26 mouse cellular contexts compared by ENCODE assay signal in the genomic region with DNA sequence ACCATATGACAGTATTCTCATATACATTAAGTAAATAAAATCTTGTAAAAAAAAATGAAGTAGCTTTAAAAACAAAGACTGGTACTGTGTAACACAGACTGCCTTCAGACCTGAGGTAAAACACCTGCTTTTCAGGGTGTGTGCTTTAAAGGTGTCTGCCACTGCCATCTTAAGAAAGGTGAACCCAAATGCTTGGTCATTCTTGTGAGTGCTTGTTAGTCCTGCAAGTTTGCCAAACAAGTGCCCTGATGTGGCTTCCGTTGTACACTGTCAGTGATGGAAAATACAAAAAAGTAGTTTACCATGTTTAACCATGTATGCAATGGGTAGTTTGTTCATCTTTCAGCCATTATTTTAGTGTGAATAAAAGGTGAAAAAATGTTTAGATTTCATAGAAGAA. TPM values are rescaled to one million over a fixed set of nuclear protein-coding genes. Genes with fewer than 3 reads are reported as not detected.
DNase-seq lines count a peak whose midpoint lies in the region; ATAC-seq and TF ChIP-seq lines count a peak whose summit lies in the region.
"Had no signal": no experiment of that assay in that cellular context is flagged by ENCODE, and none has a peak within 500 bp of the region (broad histone marks: within the 10 kb centered on the region; RNA-seq: fewer than 3 reads in every experiment).

No protein-coding gene starts in this region.

- H3K4me3 ChIP-seq in heart, embryonic 11.5 days (ENCODE audit: low read depth, low read length): no peak overlapping the region
- no peak overlapping the region for H3K4me3 ChIP-seq in CH12.LX (replicated peaks in 1 of 3; ENCODE audit: low read depth in 2 of 3, low read length in 2 of 3, poor library complexity in 1 of 3)
- H3K4me3 ChIP-seq: forebrain, embryonic 12.5 days; forebrain, embryonic 15.5 days; heart, embryonic 13.5 days; hindbrain, embryonic 15.5 days; intestine, embryonic 15.5 days had no signal

- no peak for TF ChIP-seq RAD21 in CH12.LX (IDR thresholded peaks at IDR 0.05; ENCODE audit: low read depth, low read length)

- ATAC-seq in heart, embryonic 11.5 days (replicated peaks; ENCODE audit: insufficient number of reproducible peaks, low FRiP score, low TSS enrichment): no peak
- 0 out of 2 replicates have a peak, but pooled peaks have one; percentile 11 for ATAC-seq in megakaryocyte-erythroid progenitor cell, adult 5-6 weeks (replicated peaks; ENCODE audit: low FRiP score, low TSS enrichment, poor library complexity, severe bottlenecking)
- no peak for ATAC-seq in erythroblast, adult 5-6 weeks (replicated peaks; ENCODE audit: low FRiP score, poor library complexity, severe bottlenecking)
- ATAC-seq: activated CD4-positive, CD25-positive, alpha-beta regulatory T cell, adult 4 months; forebrain, embryonic 15.5 days; intestine, embryonic 15.5 days; Patski had no signal

- peaks cover 42% of the 10 kb centered on the region for H3K79me2 ChIP-seq in CH12.LX (replicated peaks; ENCODE audit: control insufficient read depth, extremely low read depth, insufficient read depth, poor library complexity, severe bottlenecking)

- dilution Hi-C loops in CH12.LX (cut with MboI; ENCODE audit: extremely low pct_ligation_motif_present, extremely low pct_unique_long_range_greater_than_20kb, low sequenced_read_pairs): no loop called here

- no peaks in the 10 kb centered on the region for H3K27me3 ChIP-seq in heart, embryonic 11.5 days (ENCODE audit: control insufficient read depth, insufficient read depth, low read length)
- H3K27me3 ChIP-seq in CH12.LX (replicated peaks): no peaks in the 10 kb centered on the region
- H3K27me3 ChIP-seq: forebrain, embryonic 12.5 days; forebrain, embryonic 15.5 days; heart, embryonic 13.5 days; hindbrain, embryonic 15.5 days; intestine, embryonic 15.5 days; Patski had no signal

- TF ChIP-seq CTCF in CH12.LX (conservative IDR thresholded peaks at IDR 0.05 in 1 of 2, IDR thresholded peaks at IDR 0.05 in 1 of 2; ENCODE audit: low read depth in 2 of 2, low read length in 2 of 2): no peak

- H3K4me2 ChIP-seq in heart, embryonic 11.5 days: no peak overlapping the region
- H3K4me2 ChIP-seq in CH12.LX (ENCODE audit: insufficient read depth, low read depth, poor library complexity, severe bottlenecking): no peak overlapping the region
- H3K4me2 ChIP-seq: forebrain, embryonic 12.5 days; forebrain, embryonic 15.5 days; heart, embryonic 13.5 days; hindbrain, embryonic 15.5 days; intestine, embryonic 15.5 days had no signal

- no peak for TF ChIP-seq POLR2A in CH12.LX (IDR thresholded peaks at IDR 0.05; ENCODE audit: low read depth, low read length)

- TF ChIP-seq EP300 in CH12.LX (IDR thresholded peaks at IDR 0.05; ENCODE audit: low read length): no peak

- peaks cover 53% of the 10 kb centered on the region for H3K36me3 ChIP-seq in heart, embryonic 11.5 days (ENCODE audit: control insufficient read depth, insufficient read depth, low read length)
- H3K36me3 ChIP-seq in CH12.LX (replicated peaks in 1 of 2; ENCODE audit: control insufficient read depth in 1 of 2, insufficient read depth in 1 of 2, low read length in 1 of 2): peaks cover 73 to 86% of the 10 kb centered on the region in 2 experiments

- in situ Hi-C loops in CH12.LX (cut with MboI; ENCODE audit: low pct_ligation_motif_present, low pct_unique_long_range_greater_than_20kb, low sequenced_read_pairs): no loop called here

- H3K27ac ChIP-seq in heart, embryonic 11.5 days (ENCODE audit: low read depth, low read length): no peak overlapping the region
- no peak overlapping the region for H3K27ac ChIP-seq in CH12.LX (ENCODE audit: insufficient read depth, low read depth)
- H3K27ac ChIP-seq: forebrain, embryonic 12.5 days; forebrain, embryonic 15.5 days; heart, embryonic 13.5 days; hindbrain, embryonic 15.5 days; intestine, embryonic 15.5 days had no signal

- 94% methylated on average over 1 of the region's 1 CpGs for WGBS in heart, embryonic 11.5 days (ENCODE audit: insufficient replicate concordance)

- no peaks in the 10 kb centered on the region for H3K9me3 ChIP-seq in heart, embryonic 11.5 days (replicated peaks; ENCODE audit: control insufficient read depth, low read length)
- H3K9me3 ChIP-seq in CH12.LX (replicated peaks; ENCODE audit: low read length): no peaks in the 10 kb centered on the region
- H3K9me3 ChIP-seq: forebrain, embryonic 12.5 days; forebrain, embryonic 15.5 days; heart, embryonic 13.5 days; hindbrain, embryonic 15.5 days; intestine, embryonic 15.5 days had no signal

- H3K9ac ChIP-seq in heart, embryonic 11.5 days (ENCODE audit: low read depth, low read length): no peak overlapping the region
- H3K9ac ChIP-seq in CH12.LX (ENCODE audit: insufficient read depth, low read depth): no peak overlapping the region
- H3K9ac ChIP-seq: forebrain, embryonic 12.5 days; forebrain, embryonic 15.5 days; heart, embryonic 13.5 days; hindbrain, embryonic 15.5 days; intestine, embryonic 15.5 days had no signal

- peak; percentile 55 for DNase-seq in heart, adult 11 months
- no peak for DNase-seq in CH12.LX (ENCODE audit: extremely low read depth)
- peak; percentile 15 for DNase-seq in T-cell, adult 2 months (ENCODE audit: low spot score)
- DNase-seq in frontal cortex, postnatal 10 days (ENCODE audit: low spot score in 2 of 2): no peak
- no peak for DNase-seq in thymus, postnatal 36 days
- DNase-seq: adrenal gland, adult 8-10 months; adrenal gland, postnatal 25 days; cerebellum, adult 11-12 months; cerebellum, adult 8-10 months; cerebellum, postnatal 14 days; gastrocnemius, postnatal 14 days; heart, adult 18-20 months; heart, postnatal 14 days; heart, postnatal 4 days; kidney, adult 11 months had no signal

- no peaks in the 10 kb centered on the region for H3K4me1 ChIP-seq in heart, embryonic 11.5 days (ENCODE audit: control insufficient read depth, insufficient read depth, low read length)
- H3K4me1 ChIP-seq in CH12.LX (ENCODE audit: control insufficient read depth in 1 of 2, insufficient read depth in 2 of 2): peaks cover 4 to 30% of the 10 kb centered on the region in 2 experiments; a peak in 3 of 4 replicates
- H3K4me1 ChIP-seq: forebrain, embryonic 12.5 days had no signal

TF ChIP-seq in CH12.LX, 34 proteins besides CTCF, POLR2A, EP300 and RAD21:
- TF ChIP-seq ZMIZ1 (IDR thresholded peaks at IDR 0.05; ENCODE audit: low read depth, low read length): no peak
- TF ChIP-seq POLR2AphosphoS2 (IDR thresholded peaks at IDR 0.05; ENCODE audit: low read depth, low read length): peak; percentile 80

RNA-seq across cellular contexts. Expression of a gene that starts 7.2 kb away (rescaled TPM):
- polyA plus RNA-seq in heart, embryonic 11.5 days (2014; fragmentation: Nextera tagmentation; extraction: Ambion mirVana): 215 and 316 TPM in 2 replicates
- total RNA-seq in CH12.LX (2012; rRNA removed) (260 and 311 TPM in 2 replicates), CH12.LX (2014; rRNA removed) (459 and 511 TPM in 2 replicates)
- polyA plus RNA-seq in CH12.LX (2012; ENCODE audit: insufficient read length, low read depth): 549 and 597 TPM in 2 replicates
- 313 and 330 TPM in 2 replicates for total RNA-seq in megakaryocyte-erythroid progenitor cell, adult 5-6 weeks (2014; fragmentation: Nextera tagmentation)
- 760 and 1,064 TPM in 2 replicates for total RNA-seq in megakaryocyte-erythroid progenitor cell, adult 5-6 weeks (2017)
- total RNA-seq in erythroblast, adult 5-6 weeks (2015; ENCODE audit: low replicate concordance): 231 and 263 TPM in 2 replicates
- 732 and 764 TPM in 2 replicates for total RNA-seq in erythroblast, adult 5-6 weeks (2017; ENCODE audit: low replicate concordance)

RNA-seq across cellular contexts. Expression of a gene that starts 16.0 kb away (rescaled TPM):
- 0.18 and 0.87 TPM in 2 replicates for polyA plus RNA-seq in heart, embryonic 11.5 days (2014; fragmentation: Nextera tagmentation; extraction: Ambion mirVana)
- total RNA-seq in CH12.LX (2012; rRNA removed) (0.13 TPM in 2 replicates), CH12.LX (2014; rRNA removed) (not detected in 2 replicates)
- 0.20 and 0.23 TPM in 2 replicates for polyA plus RNA-seq in CH12.LX (2012; ENCODE audit: insufficient read length, low read depth)
- total RNA-seq in megakaryocyte-erythroid progenitor cell, adult 5-6 weeks (2014; fragmentation: Nextera tagmentation): not detected in 2 replicates
- 1.8 TPM in 1 of 2 replicates, not detected in the other for total RNA-seq in megakaryocyte-erythroid progenitor cell, adult 5-6 weeks (2017)
- total RNA-seq in erythroblast, adult 5-6 weeks (2015; ENCODE audit: low replicate concordance): not detected in 2 replicates
- total RNA-seq in erythroblast, adult 5-6 weeks (2017; ENCODE audit: low replicate concordance): not detected in 2 replicates
- total RNA-seq: adrenal gland, postnatal 25 days; gastrocnemius, postnatal 14 days; heart, adult 18-20 months; heart, postnatal 14 days; heart, postnatal 4 days had no signal
- polyA plus RNA-seq: brain, embryonic 14.5 days had no signal

Comparison
In these comparisons a context has a peak if more than half of its experiments do, and no peak if none do; other contexts are left out.
1. DNase-seq: peak in heart, adult 11 months (single experiment) and T-cell, adult 2 months (single experiment); none in CH12.LX (single experiment), frontal cortex, postnatal 10 days (0 of 2) and thymus, postnatal 36 days (0 of 2).